Mouse (Mus musculus) erythroblast, embryonic 14.5 days (primary cell): Measurements from ENCODE around the gene Parp16.

Experiments used
- GATA1 ChIP-seq: IDR thresholded peaks from 2 replicates; pipeline ENCODE4 v1.6.1; 2012; ENCODE audit warnings: low read length, inconsistent platforms, mixed read lengths
- TAL1 ChIP-seq: IDR thresholded peaks from 3 replicates; pipeline ENCODE4 v1.6.1; 2012; ENCODE audit warnings: low read length, inconsistent platforms, mixed read lengths

- TF ChIP-seq GATA1 (no peak), TAL1 (no peak)
These were observed 67.5 kb downstream of the Parp16 start for GRCm38 (mm10) chr9:65262641-65263120.
